Mouse (Mus musculus): ENCODE data around the gene Rgs7.

GRCm38 (mm10) chr1:175540700-175541099 lies 48.4 kb upstream of the Rgs7 start:
- TF ChIP-seq USF1 (IDR thresholded peaks at IDR 0.05; ENCODE audit: low read depth) = no peak
- no peak for TF ChIP-seq POLR2A (IDR thresholded peaks at IDR 0.05; ENCODE audit: insufficient read length, low read depth)
- TF ChIP-seq E2F4 (IDR thresholded peaks at IDR 0.05; ENCODE audit: insufficient read depth) = no peak
- no peak for TF ChIP-seq POLR2AphosphoS2 (IDR thresholded peaks at IDR 0.05; ENCODE audit: insufficient read length, low read depth)
- no peak for TF ChIP-seq SRF (IDR thresholded peaks at IDR 0.05; ENCODE audit: control insufficient read depth, insufficient read length, low read depth)
- TF ChIP-seq MYOD1 (IDR thresholded peaks at IDR 0.05; ENCODE audit: control insufficient read depth in 1 of 3, insufficient read length in 2 of 3, low read depth in 2 of 3) = no peak
- no peak for TF ChIP-seq MAX (IDR thresholded peaks at IDR 0.05; ENCODE audit: low read depth)
- TF ChIP-seq CEBPB (IDR thresholded peaks at IDR 0.05; ENCODE audit: insufficient read depth, poor library complexity, severe bottlenecking) = no peak
- TF ChIP-seq MYOG (IDR thresholded peaks at IDR 0.05; ENCODE audit: control insufficient read depth in 1 of 3, insufficient read depth in 1 of 3, insufficient read length in 2 of 3, low read depth in 2 of 3) = no peak
- TF ChIP-seq TCF12 (IDR thresholded peaks at IDR 0.05; ENCODE audit: insufficient read depth, poor library complexity, severe bottlenecking) = no peak
